Mouse (Mus musculus) heart, postnatal 0 days (tissue): ENCODE results near the gene Cdipt. TPM values are rescaled to one million over a fixed set of nuclear protein-coding genes. Genes with fewer than 3 reads are reported as not detected.

Experiments used
- ATAC-seq: fragments of 200-750 bp; cut with Nextera tagmentation; 2 replicates; pipeline ENCODE4 v1.8.0; 2017; ENCODE audit warnings: low read depth, moderate number of reproducible peaks, moderate library complexity; ENCODE audit not compliant: insufficient read depth
- DNase-seq: peaks from one replicate; pipeline ENCODE4 v3.0.0-alpha.2; 2016; ENCODE audit warnings: low spot score
- H3K27ac ChIP-seq: fragments of 300-500 bp; sonication (generic); 2 replicates; pipeline ENCODE4 v1.5.1; 2014; ENCODE audit warnings: low read depth, mild to moderate bottlenecking
- H3K27me3 ChIP-seq: fragments of 300-500 bp; sonication (generic); 2 replicates; pipeline ENCODE4 v1.6.1; 2014; ENCODE audit warnings: low read length, mixed read lengths; ENCODE audit not compliant: control insufficient read depth, insufficient read depth
- H3K36me3 ChIP-seq: fragments of 300-500 bp; sonication (generic); replicated peaks from 2 replicates; pipeline ENCODE4 v1.6.1; 2014; ENCODE audit warnings: low read length, mixed read lengths; ENCODE audit not compliant: control insufficient read depth, insufficient read depth
- H3K4me1 ChIP-seq: fragments of 300-500 bp; sonication (generic); 2 replicates; pipeline ENCODE4 v1.6.1; 2014; ENCODE audit warnings: antibody characterized with exemption; ENCODE audit not compliant: control insufficient read depth, insufficient read depth
- H3K4me2 ChIP-seq: fragments of 300-500 bp; sonication (generic); 2 replicates; pipeline ENCODE4 v1.6.1; 2014; ENCODE audit warnings: low read depth, mild to moderate bottlenecking, low read length, moderate library complexity
- H3K4me3 ChIP-seq: fragments of 300-500 bp; sonication (generic); 2 replicates; pipeline ENCODE4 v1.5.1; 2014; ENCODE audit warnings: low read depth, low read length
- H3K9ac ChIP-seq: fragments of 300-500 bp; sonication (generic); replicated peaks from 2 replicates; pipeline ENCODE4 v1.6.1; 2014; ENCODE audit warnings: low read depth, low read length, mixed read lengths
- H3K9me3 ChIP-seq: fragments of 300-500 bp; sonication (generic); replicated peaks from 2 replicates; pipeline ENCODE4 v1.6.1; 2016; ENCODE audit warnings: low read length; ENCODE audit not compliant: control insufficient read depth
- CTCF ChIP-seq: IDR thresholded peaks from 2 replicates; pipeline ENCODE4 v1.5.1; 2016; ENCODE audit warnings: antibody characterized with exemption, control low read depth, low read depth
- EP300 ChIP-seq: IDR thresholded peaks from 2 replicates; pipeline ENCODE4 v1.6.1; 2016; ENCODE audit warnings: antibody characterized with exemption, low read depth
- WGBS: fragments of 180-500 bp; shearing (Covaris S2); extraction: QIAGEN DNeasy Blood & Tissue Kit; methylation state at CpG from one replicate; pipeline ENCODE4 v1.1.7; 2014; 5-methylcytosine and 5-hydroxymethylcytosine counted together
- polyA plus RNA-seq: library from polyadenylated mRNA; unstranded; fragments of >200 nt; fragmentation: Nextera tagmentation; extraction: Ambion mirVana; gene quantifications from 2 replicates; pipeline ENCODE4 v1.2.1, GENCODE M21; 2015
- total RNA-seq: library from RNA; depleted of rRNA; stranded (reverse); fragments of >200 nt; gene quantifications from 2 replicates; pipeline ENCODE4 v1.2.3, GENCODE M21; 2014; ENCODE audit warnings: low replicate concordance

The Cdipt gene
- total and polyA plus RNA-seq, 2 experiments from 2014 or later: 67.5 to 135 TPM

DNA sequence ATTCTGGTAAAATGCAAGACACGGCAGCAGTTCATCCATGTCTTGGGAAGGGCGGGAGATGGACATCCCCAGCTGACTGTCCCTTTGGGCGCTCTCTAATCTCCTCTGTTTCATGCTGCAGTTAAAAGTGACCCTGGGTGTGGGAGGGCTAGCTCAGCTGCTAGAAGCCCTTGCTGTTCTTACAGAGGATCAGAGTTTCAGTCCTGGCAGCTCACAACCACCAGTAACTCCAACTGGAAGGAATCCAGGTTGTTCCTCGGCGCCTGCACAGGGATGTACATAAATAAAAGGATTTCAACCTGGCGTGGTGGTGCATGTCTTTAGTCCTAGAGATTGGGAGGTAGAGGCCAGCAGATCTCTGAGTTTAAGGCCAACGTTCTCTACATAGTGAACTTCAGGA is 7.4 kb downstream of the Cdipt start:
- 74% methylated on average over 7 of the region's 7 CpGs for WGBS
- Histone ChIP-seq H3K36me3 (peaks cover 39% of the 10 kb centered on the region), H3K4me1 (no peaks in the 10 kb centered on the region), H3K4me2 (no peak overlapping the region), H3K9me3 (no peaks in the 10 kb centered on the region), H3K4me3 (no peak overlapping the region), H3K27me3 (no peaks in the 10 kb centered on the region), H3K9ac (no peak overlapping the region), H3K27ac (no peak overlapping the region)
- TF ChIP-seq CTCF (no peak), EP300 (no peak)
- no peak for ATAC-seq
- no peak for DNase-seq

DNA sequence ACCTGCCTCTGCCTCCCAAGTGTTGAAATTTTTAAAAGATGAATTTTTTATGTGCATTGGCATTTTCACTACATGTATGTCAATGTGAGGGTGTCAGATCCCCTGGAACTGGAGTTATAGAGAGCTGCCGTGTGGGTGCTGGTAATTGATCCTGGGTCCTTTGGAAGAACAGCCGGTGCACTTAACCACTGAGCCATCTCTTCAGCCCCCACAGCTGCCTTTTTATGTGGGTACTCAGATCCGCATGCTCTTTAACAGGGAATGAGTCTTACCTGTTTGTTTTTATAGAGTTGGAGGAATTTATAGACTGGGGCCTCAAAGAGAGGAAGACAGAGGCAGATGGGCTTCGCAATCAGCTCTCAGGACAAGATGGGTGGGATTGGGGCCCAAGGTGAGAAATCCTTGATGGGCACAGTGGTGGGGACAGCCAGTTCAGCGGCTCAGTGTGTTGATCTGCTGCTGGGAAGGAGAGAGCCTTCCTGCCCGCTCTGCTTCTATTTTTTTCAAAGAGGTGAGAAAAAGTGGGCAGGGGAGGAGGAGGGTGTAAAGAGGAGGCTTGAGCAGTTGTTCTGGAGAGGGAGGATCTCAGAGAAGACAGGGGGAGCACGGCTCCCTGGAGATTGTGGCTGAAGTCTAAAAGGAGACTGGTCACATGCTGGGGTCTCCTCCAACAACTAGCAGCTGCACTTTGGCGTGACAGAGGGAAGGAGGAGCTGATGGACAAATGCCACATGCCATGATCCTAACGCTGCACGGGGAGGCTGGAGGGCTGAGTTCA is 9.1 kb downstream of the Cdipt start:
- Histone ChIP-seq H3K4me1 (no peaks in the 10 kb centered on the region), H3K4me3 (no peak overlapping the region), H3K9ac (no peak overlapping the region), H3K9me3 (no peaks in the 10 kb centered on the region), H3K27ac (no peak overlapping the region), H3K36me3 (peaks cover 30% of the 10 kb centered on the region), H3K4me2 (no peak overlapping the region), H3K27me3 (no peaks in the 10 kb centered on the region)
- ATAC-seq (no peak), DNase-seq (no peak)
- 38% methylated on average over 10 of the region's 10 CpGs for WGBS
- TF ChIP-seq EP300 (no peak), CTCF (no peak)

DNA sequence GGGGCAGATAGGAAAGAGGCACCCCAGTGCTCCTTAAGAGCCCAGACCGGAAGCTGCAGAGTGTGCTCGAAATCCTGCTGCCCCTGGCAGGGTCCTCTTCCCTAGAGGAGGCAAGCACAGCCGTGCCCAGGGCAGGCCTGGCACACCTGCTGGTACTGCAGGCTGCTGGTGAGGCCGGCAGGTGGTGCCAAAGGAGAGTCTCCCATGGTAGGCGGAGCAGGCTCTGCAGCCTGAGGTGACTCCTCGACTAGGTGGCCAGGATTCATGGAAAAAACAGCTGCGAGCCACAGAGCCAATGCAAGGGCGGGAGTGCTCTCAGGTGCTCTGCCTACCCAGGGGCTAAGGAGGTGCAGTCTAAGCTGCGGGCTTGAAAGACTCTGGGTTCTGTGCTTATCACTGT is 10.6 kb downstream of the Cdipt start:
- no peak overlapping the region for H3K4me2 ChIP-seq
- ATAC-seq (peak; percentile 74), DNase-seq (peak; percentile 38)
- 44% methylated on average over 9 of the region's 9 CpGs for WGBS
- H3K4me1 ChIP-seq: no peaks in the 10 kb centered on the region
- H3K27ac ChIP-seq: no peak overlapping the region
- no peaks in the 10 kb centered on the region for H3K9me3 ChIP-seq
- no peak overlapping the region for H3K4me3 ChIP-seq
- H3K36me3 ChIP-seq: peaks cover 26% of the 10 kb centered on the region
- H3K27me3 ChIP-seq: no peaks in the 10 kb centered on the region
- H3K9ac ChIP-seq: no peak overlapping the region
- no peak for TF ChIP-seq EP300
- peak; percentile 62 for TF ChIP-seq CTCF

DNA sequence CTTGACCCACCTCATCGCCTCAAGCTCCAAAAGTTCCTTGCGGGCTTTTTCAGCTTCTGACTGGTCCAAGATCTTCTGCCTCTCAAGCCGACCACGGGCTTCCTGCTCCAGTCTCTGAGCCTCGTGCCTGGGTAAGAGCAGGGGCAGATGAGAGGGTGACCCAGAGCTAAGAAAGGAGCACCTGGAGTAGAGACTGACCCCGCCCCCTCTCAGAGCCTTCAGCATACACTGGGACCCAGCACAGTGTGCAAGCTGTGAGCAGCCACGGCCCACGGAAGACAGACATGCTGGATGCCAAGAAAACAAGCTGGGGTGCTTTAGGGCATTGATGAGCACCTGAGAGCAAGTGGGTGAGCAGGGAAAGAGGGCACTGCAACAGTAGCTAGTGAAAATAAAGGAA is 13.1 kb downstream of the Cdipt start:
- 65% methylated on average over 8 of the region's 8 CpGs for WGBS
- Histone ChIP-seq H3K27me3 (no peaks in the 10 kb centered on the region), H3K9ac (no peak overlapping the region), H3K36me3 (peaks cover 33% of the 10 kb centered on the region), H3K4me2 (no peak overlapping the region), H3K4me1 (no peaks in the 10 kb centered on the region), H3K4me3 (no peak overlapping the region), H3K9me3 (no peaks in the 10 kb centered on the region), H3K27ac (no peak overlapping the region)
- no peak for TF ChIP-seq EP300
- no peak for TF ChIP-seq CTCF
- no peak for ATAC-seq
- DNase-seq: no peak

DNA sequence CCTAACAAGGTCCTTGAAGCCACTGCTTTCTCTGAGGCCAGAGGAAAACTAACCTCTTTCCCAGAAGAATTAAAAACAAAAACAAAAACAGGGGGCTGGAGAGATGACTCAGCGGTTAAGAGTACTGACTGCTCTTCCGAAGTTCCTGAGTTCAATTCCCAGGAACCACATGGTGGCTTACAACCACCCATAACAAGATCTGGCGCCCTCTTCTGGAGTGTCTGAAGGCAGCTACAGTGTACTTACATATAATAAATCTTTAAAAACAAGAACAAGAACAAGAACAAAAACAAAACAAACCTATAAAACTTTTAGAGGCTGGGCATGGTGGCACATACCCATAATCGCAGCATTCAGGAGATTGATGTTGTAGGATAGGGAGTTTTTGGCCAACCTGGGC is 20.7 kb downstream of the Cdipt start:
- Histone ChIP-seq H3K4me2 (no peak overlapping the region), H3K27me3 (no peaks in the 10 kb centered on the region), H3K36me3 (peaks cover 42% of the 10 kb centered on the region), H3K27ac (no peak overlapping the region), H3K9me3 (no peaks in the 10 kb centered on the region), H3K9ac (no peak overlapping the region), H3K4me3 (no peak overlapping the region), H3K4me1 (no peaks in the 10 kb centered on the region)
- ATAC-seq (no peak), DNase-seq (no peak)
- TF ChIP-seq CTCF (peak; percentile 6; the same call in 1 of the 2 replicates), EP300 (no peak)
- 81% methylated on average over 4 of the region's 4 CpGs for WGBS

DNA sequence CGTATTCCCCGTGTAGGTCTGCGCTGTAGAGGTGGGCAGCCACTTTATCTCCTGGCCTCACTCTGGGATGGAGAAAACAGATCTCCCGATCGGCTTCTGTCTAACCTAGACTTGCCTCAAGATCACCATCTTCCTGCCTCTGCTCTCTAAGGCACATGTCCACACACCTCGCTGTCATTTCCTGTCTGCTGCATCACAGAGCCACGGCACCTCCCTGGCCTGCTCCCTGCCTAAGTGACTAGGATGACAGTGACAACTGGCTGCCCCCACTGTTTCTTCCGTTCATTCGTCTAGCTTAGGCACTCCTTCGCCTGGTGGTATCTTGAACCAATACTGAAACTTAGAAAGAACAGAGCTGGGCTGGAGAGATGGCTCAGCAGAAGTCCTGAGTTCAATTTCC is 23.9 kb downstream of the Cdipt start:
- Histone ChIP-seq H3K4me1 (no peaks in the 10 kb centered on the region), H3K36me3 (peaks cover 32% of the 10 kb centered on the region), H3K4me3 (no peak overlapping the region), H3K4me2 (no peak overlapping the region), H3K9ac (no peak overlapping the region), H3K9me3 (no peaks in the 10 kb centered on the region), H3K27ac (no peak overlapping the region), H3K27me3 (no peaks in the 10 kb centered on the region)
- WGBS: 67% methylated on average over 10 of the region's 10 CpGs
- TF ChIP-seq CTCF (no peak), EP300 (no peak)
- ATAC-seq: no peak
- no peak for DNase-seq
